8 mouse cellular contexts compared by ENCODE assay signal in genomic region chr11:118202410-118203233, GRCm38 (mm10). TPM values are rescaled to one million over a fixed set of nuclear protein-coding genes. Genes with fewer than 3 reads are reported as not detected.
DNase-seq lines count a peak whose midpoint lies in the region; ATAC-seq and TF ChIP-seq lines count a peak whose summit lies in the region.

No protein-coding gene starts in this region.

- TF ChIP-seq CTCF in spleen, adult 2 months (IDR thresholded peaks at IDR 0.05; ENCODE audit: extremely low read depth, insufficient read depth, insufficient read length, insufficient replicate concordance), result no peak
- TF ChIP-seq CTCF in embryonic fibroblast, embryonic 13.5 days (IDR thresholded peaks at IDR 0.05; ENCODE audit: borderline replicate concordance, insufficient read depth, low read length), result no peak

- peak overlapping the region; percentile 71 for H3K9ac ChIP-seq in heart, embryonic 11.5 days (ENCODE audit: low read depth, low read length)
- H3K9ac ChIP-seq in kidney, embryonic 15.5 days, result peak overlapping the region; percentile 48
- H3K9ac ChIP-seq in limb, embryonic 13.5 days, result peak overlapping the region; percentile 70
- peak overlapping the region; percentile 87 for H3K9ac ChIP-seq in midbrain, embryonic 15.5 days

- 26% methylated on average over 19 of the region's 19 CpGs for WGBS in spleen, adult 2 months
- 4% methylated on average over 19 of the region's 19 CpGs for WGBS in heart, embryonic 11.5 days (ENCODE audit: insufficient replicate concordance)
- WGBS in kidney, embryonic 15.5 days, result 5% methylated on average over 19 of the region's 19 CpGs
- WGBS in limb, embryonic 13.5 days, result 6% methylated on average over 19 of the region's 19 CpGs
- 3% methylated on average over 19 of the region's 19 CpGs for WGBS in midbrain, embryonic 15.5 days

- H3K27ac ChIP-seq in spleen, adult 2 months (ENCODE audit: insufficient read depth, low read length), result peak overlapping the region; percentile 54
- H3K27ac ChIP-seq in embryonic fibroblast, embryonic 13.5 days (ENCODE audit: insufficient read depth, low read length), result no peak overlapping the region
- peak overlapping the region; percentile 88 for H3K27ac ChIP-seq in heart, embryonic 11.5 days (ENCODE audit: low read depth, low read length)
- peak overlapping the region; percentile 86 for H3K27ac ChIP-seq in kidney, embryonic 15.5 days
- peak overlapping the region; percentile 65 for H3K27ac ChIP-seq in limb, embryonic 13.5 days
- H3K27ac ChIP-seq in midbrain, embryonic 15.5 days, result peak overlapping the region; percentile 98

- ATAC-seq in heart, embryonic 11.5 days (replicated peaks; ENCODE audit: insufficient number of reproducible peaks, low FRiP score, low TSS enrichment), result peak; percentile 56; the same call in 1 of the 2 replicates
- peak; percentile 72 for ATAC-seq in kidney, embryonic 15.5 days (replicated peaks; ENCODE audit: low FRiP score)
- ATAC-seq in limb, embryonic 13.5 days (ENCODE audit: low FRiP score, low read depth), result peak; percentile 79
- ATAC-seq in midbrain, embryonic 15.5 days (replicated peaks), result peak; percentile 91

- H3K4me2 ChIP-seq in heart, embryonic 11.5 days, result peak overlapping the region; percentile 83
- peak overlapping the region; percentile 74 for H3K4me2 ChIP-seq in kidney, embryonic 15.5 days
- H3K4me2 ChIP-seq in limb, embryonic 13.5 days (replicated peaks), result peak overlapping the region; percentile 74
- H3K4me2 ChIP-seq in midbrain, embryonic 15.5 days, result peak overlapping the region; percentile 78

- H3K36me3 ChIP-seq in spleen, adult 2 months (ENCODE audit: control insufficient read depth, insufficient read depth, low read length), result 0 out of 2 replicates have a peak, but pooled peaks cover 2% of the 10 kb centered on the region
- H3K36me3 ChIP-seq in heart, embryonic 11.5 days (ENCODE audit: control insufficient read depth, insufficient read depth, low read length), result no peaks in the 10 kb centered on the region
- H3K36me3 ChIP-seq in kidney, embryonic 15.5 days, result no peaks in the 10 kb centered on the region
- no peaks in the 10 kb centered on the region for H3K36me3 ChIP-seq in limb, embryonic 13.5 days
- H3K36me3 ChIP-seq in midbrain, embryonic 15.5 days (replicated peaks), result no peaks in the 10 kb centered on the region

- TF ChIP-seq POLR2A in spleen, adult 2 months (IDR thresholded peaks at IDR 0.05; ENCODE audit: low read depth, low read length), result no peak
- 0 out of 2 replicates have a peak, but pooled peaks have one; percentile 32 for TF ChIP-seq POLR2A in embryonic fibroblast, embryonic 13.5 days (IDR thresholded peaks at IDR 0.05; ENCODE audit: low read depth, low read length)

- H3K27me3 ChIP-seq in spleen, adult 2 months (ENCODE audit: control insufficient read depth, insufficient read depth, low read length), result no peaks in the 10 kb centered on the region
- H3K27me3 ChIP-seq in heart, embryonic 11.5 days (ENCODE audit: control insufficient read depth, insufficient read depth, low read length), result no peaks in the 10 kb centered on the region
- H3K27me3 ChIP-seq in kidney, embryonic 15.5 days, result no peaks in the 10 kb centered on the region
- no peaks in the 10 kb centered on the region for H3K27me3 ChIP-seq in limb, embryonic 13.5 days
- no peaks in the 10 kb centered on the region for H3K27me3 ChIP-seq in midbrain, embryonic 15.5 days (replicated peaks)

- H3K9me3 ChIP-seq in heart, embryonic 11.5 days (replicated peaks; ENCODE audit: control insufficient read depth, low read length), result no peaks in the 10 kb centered on the region
- no peaks in the 10 kb centered on the region for H3K9me3 ChIP-seq in kidney, embryonic 15.5 days (replicated peaks)
- no peaks in the 10 kb centered on the region for H3K9me3 ChIP-seq in limb, embryonic 13.5 days
- H3K9me3 ChIP-seq in midbrain, embryonic 15.5 days, result no peaks in the 10 kb centered on the region

- DNase-seq in spleen, adult 2 months (ENCODE audit: low read depth in 1 of 2, low spot score in 2 of 2), result no peak
- no peak for DNase-seq in spleen, adult 18-20 months
- DNase-seq in telencephalon, adult 2 months (ENCODE audit: low read depth, low spot score), result peak; percentile 88

- peaks cover 69% of the 10 kb centered on the region for H3K4me1 ChIP-seq in spleen, adult 2 months (ENCODE audit: control insufficient read depth, insufficient read depth, insufficient read length)
- peaks cover 24% of the 10 kb centered on the region for H3K4me1 ChIP-seq in embryonic fibroblast, embryonic 13.5 days (ENCODE audit: control insufficient read depth, insufficient read depth, low read length)
- peaks cover 81% of the 10 kb centered on the region for H3K4me1 ChIP-seq in heart, embryonic 11.5 days (ENCODE audit: control insufficient read depth, insufficient read depth, low read length)
- peaks cover 72% of the 10 kb centered on the region for H3K4me1 ChIP-seq in kidney, embryonic 15.5 days
- H3K4me1 ChIP-seq in limb, embryonic 13.5 days, result peaks cover 69% of the 10 kb centered on the region
- H3K4me1 ChIP-seq in midbrain, embryonic 15.5 days, result peaks cover 67% of the 10 kb centered on the region

- no peak overlapping the region for H3K4me3 ChIP-seq in spleen, adult 2 months (ENCODE audit: extremely low read depth, insufficient read depth, insufficient read length)
- no peak overlapping the region for H3K4me3 ChIP-seq in embryonic fibroblast, embryonic 13.5 days (ENCODE audit: insufficient read depth, low read length)
- H3K4me3 ChIP-seq in heart, embryonic 11.5 days (ENCODE audit: low read depth, low read length), result peak overlapping the region; percentile 45
- peak overlapping the region; percentile 46 for H3K4me3 ChIP-seq in kidney, embryonic 15.5 days (replicated peaks)
- H3K4me3 ChIP-seq in limb, embryonic 13.5 days, result peak overlapping the region; percentile 41
- H3K4me3 ChIP-seq in midbrain, embryonic 15.5 days, result peak overlapping the region; percentile 56

RNA-seq across cellular contexts. Expression of gene Cyth1, which starts 45.8 kb away (rescaled TPM):
- 47.7 and 57.3 TPM in 2 replicates for polyA plus RNA-seq in spleen, adult 2 months (2012; rRNA removed)
- 11.8 and 12.6 TPM in 2 replicates for polyA plus RNA-seq in embryonic fibroblast, embryonic 13.5 days (2011; ENCODE audit: insufficient read length, low read depth, missing spikeins)
- 10.6 and 12.7 TPM in 2 replicates for polyA plus RNA-seq in heart, embryonic 11.5 days (2014; fragmentation: Nextera tagmentation; extraction: Ambion mirVana)
- polyA plus RNA-seq in kidney, embryonic 15.5 days (2015; fragmentation: Nextera tagmentation; extraction: Ambion mirVana), result 16.4 and 16.5 TPM in 2 replicates
- 15.9 and 17.1 TPM in 2 replicates for polyA plus RNA-seq in limb, embryonic 13.5 days (2015; fragmentation: Nextera tagmentation; extraction: Ambion mirVana)
- 28.5 and 30.2 TPM in 2 replicates for polyA plus RNA-seq in midbrain, embryonic 15.5 days (2015; fragmentation: Nextera tagmentation; extraction: Ambion mirVana)

Comparison
In these comparisons a context has a peak if more than half of its experiments do, and no peak if none do; other contexts are left out.
1. H3K4me3 ChIP-seq: peak in heart, embryonic 11.5 days (single experiment), kidney, embryonic 15.5 days (single experiment), limb, embryonic 13.5 days (single experiment) and midbrain, embryonic 15.5 days (single experiment); none in spleen, adult 2 months (single experiment) and embryonic fibroblast, embryonic 13.5 days (single experiment).
2. Peak in every context shown above with its lines, with median percentiles within 50 percentile points of each other: ATAC-seq, H3K4me2 ChIP-seq and H3K9ac ChIP-seq.